Mouse (Mus musculus) inflammation-experienced regulatory T-cells, adult 16 weeks (primary cell): ENCODE results near the gene Rgs16. TPM values are rescaled to one million over a fixed set of nuclear protein-coding genes. Genes with fewer than 3 reads are reported as not detected.

Experiments
- polyA plus RNA-seq: library from polyadenylated mRNA; unstranded; fragments of 100-300 nt; shearing (Covaris generic); gene quantifications from one replicate; pipeline ENCODE4 v1.2.1, GENCODE M21; 2017

Gene Rgs16
- polyA plus RNA-seq = 56.9 TPM

GRCm38 (mm10) chr1:153740145-153740544 lies at the start of gene Rgs16:
TSS of gene Rgs16 (plus strand) at chr1:153740349.

DNA sequence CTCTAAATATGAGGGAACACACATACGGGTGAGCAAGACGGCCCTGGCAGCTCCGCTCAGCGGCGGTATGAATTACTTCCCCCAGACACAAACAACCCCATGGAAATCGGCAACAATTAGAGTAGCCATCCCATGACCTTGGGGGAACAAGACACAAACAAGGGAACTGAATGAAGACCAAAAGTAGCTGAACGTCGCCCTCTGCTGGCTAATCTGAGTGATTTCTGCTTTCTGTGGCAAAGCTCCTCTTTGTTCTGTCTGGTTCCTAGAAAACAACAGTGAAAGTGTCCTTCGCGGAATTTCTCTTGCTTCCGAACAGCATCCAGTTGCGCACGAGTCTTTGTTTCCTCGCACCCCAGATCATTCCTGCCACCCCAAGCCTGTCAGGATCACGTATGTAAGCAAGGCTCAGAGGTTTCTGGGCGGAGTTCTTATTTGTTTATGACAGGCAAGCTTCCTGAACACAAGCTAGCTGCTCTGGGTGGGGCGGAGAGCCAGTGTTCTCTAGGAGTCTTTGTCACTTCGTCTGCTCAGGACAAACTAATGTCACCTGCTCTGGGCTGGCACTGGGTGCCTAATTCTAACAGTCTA lies 9.2 kb downstream of the Rgs16 start, which contains the start of gene Rnasel:
Rnasel (plus strand) TSS at position 216 of the 591 bp plus-strand sequence.

Other genes starting within 250 kb of the Rgs16 start
- 0.24 TPM for gene Npl, start 190.3 kb upstream of the Rgs16 start, polyA plus RNA-seq
- gene Rgs8, start 87.3 kb upstream of the Rgs16 start, polyA plus RNA-seq = 0.44 TPM
- 41.2 TPM for gene Rnasel, start 9.1 kb downstream of the Rgs16 start, polyA plus RNA-seq
- not detected for gene Rgsl1, start 103.8 kb downstream of the Rgs16 start, polyA plus RNA-seq
- not detected for gene Teddm1b, start 134.0 kb downstream of the Rgs16 start, polyA plus RNA-seq
- gene Teddm1a, start 151.4 kb downstream of the Rgs16 start, polyA plus RNA-seq = not detected
- 28.8 TPM for gene Glul, start 159.6 kb downstream of the Rgs16 start, polyA plus RNA-seq
- gene Teddm2, start 159.9 kb downstream of the Rgs16 start, polyA plus RNA-seq = 0.28 TPM